Mouse (Mus musculus) stomach, postnatal 0 days (tissue): ENCODE data around the gene Ear6. TPM values are rescaled to one million over a fixed set of nuclear protein-coding genes. Genes with fewer than 3 reads are reported as not detected.

Experiments
- ATAC-seq: fragments of 200-750 bp; cut with Nextera tagmentation; 2 replicates; pipeline ENCODE4 v1.8.0; 2017; ENCODE audit not compliant: low FRiP score, low TSS enrichment
- DNase-seq: peaks from one replicate; pipeline ENCODE4 v3.0.0-alpha.2; 2016; ENCODE audit warnings: low spot score
- H3K27ac ChIP-seq: fragments of 300-500 bp; sonication (generic); replicated peaks from 2 replicates; pipeline ENCODE4 v1.5.1; 2014; ENCODE audit warnings: mild to moderate bottlenecking, control low read depth
- H3K27me3 ChIP-seq: fragments of 300-500 bp; sonication (generic); 2 replicates; pipeline ENCODE4 v1.6.1; 2014; ENCODE audit warnings: low read length; ENCODE audit not compliant: control insufficient read depth, insufficient read depth
- H3K36me3 ChIP-seq: fragments of 300-500 bp; sonication (generic); 2 replicates; pipeline ENCODE4 v1.6.1; 2014; ENCODE audit warnings: low read length, mixed read lengths; ENCODE audit not compliant: control insufficient read depth, insufficient read depth
- H3K4me1 ChIP-seq: fragments of 300-500 bp; sonication (generic); replicated peaks from 2 replicates; pipeline ENCODE4 v1.6.1; 2014; ENCODE audit warnings: antibody characterized with exemption; ENCODE audit not compliant: control insufficient read depth, insufficient read depth
- H3K4me2 ChIP-seq: fragments of 300-500 bp; sonication (generic); replicated peaks from 2 replicates; pipeline ENCODE4 v1.6.1; 2014; ENCODE audit warnings: low read depth, mild to moderate bottlenecking, control low read depth, moderate library complexity
- H3K4me3 ChIP-seq: fragments of 300-500 bp; sonication (generic); 2 replicates; pipeline ENCODE4 v1.5.1; 2014; ENCODE audit warnings: low read depth, low read length, control low read depth
- H3K9ac ChIP-seq: fragments of 300-500 bp; sonication (generic); 2 replicates; pipeline ENCODE4 v1.6.1; 2014; ENCODE audit warnings: mild to moderate bottlenecking, low read length, control low read depth, mixed read lengths
- H3K9me3 ChIP-seq: fragments of 300-500 bp; sonication (generic); 2 replicates; pipeline ENCODE4 v1.6.1; 2016; ENCODE audit warnings: low read length; ENCODE audit not compliant: control insufficient read depth
- CTCF ChIP-seq: IDR thresholded peaks from 2 replicates; pipeline ENCODE4 v1.5.1; 2016; ENCODE audit warnings: antibody characterized with exemption, low read depth, mild to moderate bottlenecking, moderate library complexity
- EP300 ChIP-seq: optimal IDR thresholded peaks from 2 replicates; pipeline ENCODE3; 2016; ENCODE audit warnings: antibody characterized with exemption
- WGBS: fragments of 180-500 bp; shearing (Covaris S2); extraction: QIAGEN DNeasy Blood & Tissue Kit; methylation state at CpG from one replicate; pipeline ENCODE4 v1.1.7; 2014; 5-methylcytosine and 5-hydroxymethylcytosine counted together
- microRNA-seq: library from miRNA; unstranded; fragments of <30 nt; microRNA quantifications from one replicate; pipeline ENCODE4, GENCODE M21; 2016
- polyA plus RNA-seq: library from polyadenylated mRNA; unstranded; fragments of >200 nt; fragmentation: Nextera tagmentation; extraction: Ambion mirVana; gene quantifications from 2 replicates; pipeline ENCODE4 v1.2.1, GENCODE M21; 2015

The Ear6 gene
- polyA plus RNA-seq, 1 experiment from 2014 or later, result not detected

DNA sequence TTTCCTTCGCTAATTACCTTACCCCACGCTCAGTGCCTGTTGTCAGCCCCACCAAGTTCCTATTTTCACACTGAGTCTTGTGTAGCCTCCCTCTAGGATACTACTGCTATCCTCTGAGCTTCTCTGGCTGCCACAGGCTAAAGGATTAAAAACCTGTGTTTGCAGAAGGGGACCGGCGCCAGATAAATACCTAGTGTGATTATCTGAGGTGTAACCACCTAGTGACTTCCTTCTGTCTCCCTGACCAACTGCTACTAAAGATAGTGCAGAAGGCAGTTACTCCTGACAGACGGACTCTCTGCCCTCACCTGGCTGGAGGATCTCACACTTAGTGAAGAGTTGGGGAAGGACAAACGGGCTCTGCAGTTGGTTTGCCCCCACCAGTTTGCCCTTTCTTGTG is 42.5 kb downstream of the Ear6 start:
- Histone ChIP-seq H3K4me2 (no peak overlapping the region), H3K27me3 (no peaks in the 10 kb centered on the region), H3K4me1 (no peaks in the 10 kb centered on the region), H3K9ac (no peak overlapping the region), H3K27ac (no peak overlapping the region), H3K9me3 (no peaks in the 10 kb centered on the region), H3K4me3 (no peak overlapping the region), H3K36me3 (peaks cover 8% of the 10 kb centered on the region)
- no peak for TF ChIP-seq EP300
- TF ChIP-seq CTCF, result no peak
- 65% methylated on average over 6 of the region's 6 CpGs for WGBS
- DNase-seq (no peak), ATAC-seq (no peak)

- no peaks in the 10 kb centered on the region for H3K4me1 ChIP-seq
- H3K4me3 ChIP-seq, result no peak overlapping the region
- H3K9me3 ChIP-seq, result no peaks in the 10 kb centered on the region
- H3K9ac ChIP-seq, result no peak overlapping the region
- TF ChIP-seq EP300 (no peak), CTCF (no peak)
- no peaks in the 10 kb centered on the region for H3K27me3 ChIP-seq
- no peak overlapping the region for H3K4me2 ChIP-seq
- ATAC-seq, result no peak
- no peak overlapping the region for H3K27ac ChIP-seq
- DNase-seq, result no peak
- WGBS, result 53% methylated on average over 8 of the region's 8 CpGs
- peaks cover 1% of the 10 kb centered on the region for H3K36me3 ChIP-seq
Measured at GRCm38 (mm10) chr14:51896539-51897170, 43.2 kb downstream of the Ear6 start.

DNA sequence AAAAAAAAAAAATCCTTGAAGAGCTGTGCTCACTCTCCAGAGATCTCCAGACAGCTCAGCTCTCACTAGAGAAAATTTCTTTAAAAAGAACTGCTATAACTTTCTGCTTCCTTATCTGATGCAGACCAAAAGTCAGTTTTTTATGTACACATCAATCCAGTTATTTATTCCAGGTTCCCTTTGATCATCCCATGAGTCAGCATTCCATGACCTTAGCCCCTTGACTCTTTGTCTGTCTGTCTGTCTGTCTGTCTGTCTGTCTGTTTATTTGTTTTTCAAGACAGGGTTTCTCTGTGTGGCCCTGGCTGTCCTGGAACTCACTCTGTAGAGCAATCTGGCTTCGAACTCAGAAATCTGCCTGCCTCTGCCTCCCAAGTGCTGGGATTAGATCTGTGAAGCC is 45.9 kb downstream of the Ear6 start:
- H3K9me3 ChIP-seq, result no peaks in the 10 kb centered on the region
- no peak overlapping the region for H3K27ac ChIP-seq
- TF ChIP-seq CTCF (no peak), EP300 (no peak)
- no peaks in the 10 kb centered on the region; the same call in 1 of the 2 replicates for H3K36me3 ChIP-seq
- 90% methylated on average over 1 of the region's 1 CpGs for WGBS
- no peak overlapping the region for H3K9ac ChIP-seq
- ATAC-seq (no peak), DNase-seq (no peak)
- H3K4me1 ChIP-seq, result no peaks in the 10 kb centered on the region
- no peak overlapping the region for H3K4me2 ChIP-seq
- H3K27me3 ChIP-seq, result no peaks in the 10 kb centered on the region
- H3K4me3 ChIP-seq, result no peak overlapping the region

GRCm38 (mm10) chr14:51902806-51903710 is 49.6 kb downstream of the Ear6 start:
- Histone ChIP-seq H3K9me3 (no peaks in the 10 kb centered on the region), H3K4me1 (no peaks in the 10 kb centered on the region), H3K4me2 (no peak overlapping the region), H3K27ac (peak overlapping the region; percentile 45; the same call in 1 of the 2 replicates), H3K9ac (no peak overlapping the region), H3K27me3 (no peaks in the 10 kb centered on the region), H3K36me3 (peaks cover 5% of the 10 kb centered on the region), H3K4me3 (no peak overlapping the region)
- peak; percentile 97 for TF ChIP-seq CTCF
- TF ChIP-seq EP300, result no peak
- peak; percentile 83 for DNase-seq
- WGBS, result 51% methylated on average over 9 of the region's 9 CpGs
- ATAC-seq, result peak; percentile 61; the same call in 1 of the 2 replicates

- H3K27ac ChIP-seq, result no peak overlapping the region
- peaks cover 10% of the 10 kb centered on the region for H3K36me3 ChIP-seq
- H3K4me3 ChIP-seq, result no peak overlapping the region
- H3K4me1 ChIP-seq, result no peaks in the 10 kb centered on the region
- TF ChIP-seq CTCF (no peak), EP300 (no peak)
- no peak overlapping the region for H3K4me2 ChIP-seq
- ATAC-seq, result no peak
- H3K27me3 ChIP-seq, result no peaks in the 10 kb centered on the region
- no peak for DNase-seq
- H3K9ac ChIP-seq, result no peak overlapping the region
- H3K9me3 ChIP-seq, result no peaks in the 10 kb centered on the region
- WGBS, result 66% methylated on average over 9 of the region's 9 CpGs
Measured at GRCm38 (mm10) chr14:51903782-51904181, 50.3 kb downstream of the Ear6 start.

Small RNA genes within 50 kb of the gene (microRNA-seq; reads per million reads assigned to microRNA genes)
- not detected for gene Gm27375

Other genes starting within 250 kb of the Ear6 start
- not detected in 2 replicates for gene Gm17078, start 242.4 kb upstream of the Ear6 start, polyA plus RNA-seq
- not detected in 2 replicates for gene Gm4181, start 218.0 kb upstream of the Ear6 start, polyA plus RNA-seq
- not detected in 2 replicates for gene Gm17079, start 158.2 kb upstream of the Ear6 start, polyA plus RNA-seq
- not detected in 2 replicates for gene Gm5800, start 136.5 kb upstream of the Ear6 start, polyA plus RNA-seq
- not detected in 2 replicates for gene Ang4, start 80.1 kb upstream of the Ear6 start, polyA plus RNA-seq
- not detected in 2 replicates for gene AY358078, start 53.7 kb upstream of the Ear6 start, polyA plus RNA-seq
- gene Mettl17, start 31.1 kb downstream of the Ear6 start, polyA plus RNA-seq, result 22.7 and 24.0 TPM in 2 replicates
- 1.1 and 1.4 TPM in 2 replicates for gene Slc39a2, start 39.2 kb downstream of the Ear6 start, polyA plus RNA-seq
- gene Ndrg2, start 60.5 kb downstream of the Ear6 start, polyA plus RNA-seq, result 71.6 and 79.4 TPM in 2 replicates
- gene Tppp2, start 64.7 kb downstream of the Ear6 start, polyA plus RNA-seq, result not detected in 2 replicates
- 0.07 TPM in 1 of 2 replicates, not detected in the other for gene Rnase13, start 69.1 kb downstream of the Ear6 start, polyA plus RNA-seq
- gene Arhgef40, start 131.0 kb downstream of the Ear6 start, polyA plus RNA-seq, result 32.9 and 36.4 TPM in 2 replicates
- 4.6 and 4.9 TPM in 2 replicates for gene Tmem253, start 162.0 kb downstream of the Ear6 start, polyA plus RNA-seq
- 18.1 and 18.5 TPM in 2 replicates for gene Zfp219, start 167.0 kb downstream of the Ear6 start, polyA plus RNA-seq
- gene Olfr221, start 188.8 kb downstream of the Ear6 start, polyA plus RNA-seq, result not detected in 2 replicates